Mouse (Mus musculus): ENCODE measurements around the gene Rps15a. TPM values are rescaled to one million over a fixed set of nuclear protein-coding genes. Genes with fewer than 3 reads are reported as not detected.

Gene Rps15a
- total RNA-seq, 1 experiment from 2014 or later, result 696 TPM

GRCm38 (mm10) chr7:118118426-118118825 is 2.4 kb upstream of the Rps15a start:
- no peak for ATAC-seq (replicated peaks in 1 of 2; ENCODE audit: insufficient read depth in 1 of 2, low FRiP score in 2 of 2, low TSS enrichment in 1 of 2, low read depth in 1 of 2, poor library complexity in 2 of 2, severe bottlenecking in 2 of 2)

DNA sequence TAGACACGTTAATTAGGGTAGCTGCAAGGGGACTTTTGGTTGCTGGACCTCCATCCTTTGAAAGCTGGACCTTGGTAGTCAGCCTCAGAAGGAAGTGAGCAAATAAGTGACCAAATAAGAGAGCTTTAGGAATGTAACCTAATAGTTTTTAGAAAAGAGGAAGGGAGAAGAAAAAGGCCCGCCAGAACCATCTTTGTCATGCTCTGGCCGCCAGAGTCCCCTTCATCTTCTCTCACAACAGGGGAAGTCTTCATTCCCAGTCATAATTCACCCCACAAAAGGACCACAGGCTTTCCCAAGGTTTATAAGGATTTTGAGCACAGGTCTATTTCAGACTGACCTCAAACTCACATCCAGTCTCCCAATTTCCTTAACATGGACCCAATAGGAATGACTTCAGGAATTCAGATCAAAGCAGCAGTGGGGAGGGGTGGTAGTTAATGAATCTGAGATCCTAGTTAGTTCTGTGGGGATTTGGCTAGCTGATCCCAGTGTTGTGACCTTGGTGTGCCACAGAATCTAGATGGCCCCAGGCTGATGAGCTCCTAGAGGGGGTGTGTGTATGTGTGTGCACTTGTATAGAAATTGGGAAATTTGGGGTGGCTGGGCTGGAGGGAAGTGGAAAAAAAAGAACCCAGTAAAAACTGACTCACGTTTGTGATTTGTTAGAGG is 1.7 kb upstream of the Rps15a start:
- ATAC-seq (replicated peaks in 1 of 2; ENCODE audit: insufficient read depth in 1 of 2, low FRiP score in 2 of 2, low TSS enrichment in 1 of 2, low read depth in 1 of 2, poor library complexity in 2 of 2, severe bottlenecking in 2 of 2), result no peak

DNA sequence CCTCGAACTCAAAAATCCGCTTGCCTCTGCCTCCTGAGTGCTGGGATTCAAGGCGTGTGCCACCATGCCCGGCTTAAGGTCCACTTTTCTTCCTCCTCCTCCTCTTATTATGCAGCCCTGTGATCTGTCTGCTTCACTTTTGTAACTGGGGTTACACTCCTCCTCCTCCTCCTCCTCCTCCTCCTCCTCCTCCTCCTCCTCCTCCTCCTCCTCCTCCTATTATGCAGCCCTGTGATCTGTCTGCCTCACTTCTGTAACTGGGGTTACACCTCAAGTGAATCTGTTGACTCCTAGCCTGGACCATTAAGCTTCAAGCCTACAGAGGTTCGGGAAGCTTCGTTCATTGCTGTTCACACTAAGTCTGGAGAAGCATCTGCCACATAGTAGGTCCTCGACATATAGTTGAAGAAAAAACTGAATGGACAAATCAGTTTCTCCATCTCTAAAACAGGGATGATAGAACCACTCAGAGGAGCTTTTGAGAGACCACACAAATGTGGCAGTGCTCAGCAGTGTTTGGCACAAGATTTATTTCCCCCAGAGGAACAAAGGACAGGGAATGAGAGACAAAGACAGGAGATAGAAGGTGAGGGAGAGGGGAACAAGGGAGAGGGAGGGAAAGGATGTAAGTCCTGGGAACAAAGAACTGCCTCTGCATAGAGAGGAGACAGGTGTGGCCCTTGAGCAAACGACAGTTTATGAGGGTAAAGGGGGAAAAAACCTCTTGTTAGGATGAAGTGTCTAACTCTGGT is 975 bp upstream of the Rps15a start:
- no peak for ATAC-seq (replicated peaks in 1 of 2; ENCODE audit: insufficient read depth in 1 of 2, low FRiP score in 2 of 2, low TSS enrichment in 1 of 2, low read depth in 1 of 2, poor library complexity in 2 of 2, severe bottlenecking in 2 of 2)

GRCm38 (mm10) chr7:118115533-118115876 is 483 bp downstream of the Rps15a start:
- ATAC-seq (replicated peaks in 1 of 2; ENCODE audit: insufficient read depth in 1 of 2, low FRiP score in 2 of 2, low TSS enrichment in 1 of 2, low read depth in 1 of 2, poor library complexity in 2 of 2, severe bottlenecking in 2 of 2), result peak; percentile 11 to 20; a peak in 3 of 4 replicates

GRCm38 (mm10) chr7:118113541-118114297 is 2.3 kb downstream of the Rps15a start:
- ATAC-seq (replicated peaks in 1 of 2; ENCODE audit: insufficient read depth in 1 of 2, low FRiP score in 2 of 2, low TSS enrichment in 1 of 2, low read depth in 1 of 2, poor library complexity in 2 of 2, severe bottlenecking in 2 of 2), result no peak

GRCm38 (mm10) chr7:118111128-118111527 is 4.9 kb downstream of the Rps15a start:
- ATAC-seq (replicated peaks in 1 of 2; ENCODE audit: insufficient read depth in 1 of 2, low FRiP score in 2 of 2, low TSS enrichment in 1 of 2, low read depth in 1 of 2, poor library complexity in 2 of 2, severe bottlenecking in 2 of 2), result no peak

- no peak for ATAC-seq (replicated peaks in 1 of 2; ENCODE audit: insufficient read depth in 1 of 2, low FRiP score in 2 of 2, low TSS enrichment in 1 of 2, low read depth in 1 of 2, poor library complexity in 2 of 2, severe bottlenecking in 2 of 2)
Observed at GRCm38 (mm10) chr7:118107671-118108070, 8.3 kb downstream of the Rps15a start.

DNA sequence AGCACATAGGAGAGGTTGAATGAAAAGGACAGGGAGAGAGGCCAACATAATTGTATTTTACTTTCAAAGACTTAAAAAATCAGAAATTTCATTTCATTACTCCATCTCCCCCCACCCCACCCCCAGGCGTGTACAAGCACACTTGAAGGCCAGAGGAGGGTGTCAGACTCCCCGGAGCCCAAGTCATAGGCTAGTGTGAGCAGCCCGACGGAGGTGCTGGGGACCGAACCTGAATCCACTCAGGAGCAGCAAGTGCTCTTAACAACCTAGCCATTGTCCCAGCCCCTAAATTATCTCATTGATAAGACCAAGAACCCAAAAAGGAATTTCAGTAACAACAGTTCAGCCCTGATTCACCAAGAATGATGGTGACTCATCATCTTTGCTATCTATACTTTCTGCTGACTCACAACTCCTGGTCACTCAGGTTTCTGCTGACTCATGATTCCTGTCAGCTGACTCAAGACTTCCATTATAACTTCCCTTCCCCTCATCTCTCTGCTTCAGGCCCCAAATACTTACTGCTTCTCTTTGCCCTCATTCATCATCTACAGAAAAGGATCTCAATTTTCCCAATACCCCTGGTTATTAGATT is 11.4 kb downstream of the Rps15a start:
- ATAC-seq (replicated peaks in 1 of 2; ENCODE audit: insufficient read depth in 1 of 2, low FRiP score in 2 of 2, low TSS enrichment in 1 of 2, low read depth in 1 of 2, poor library complexity in 2 of 2, severe bottlenecking in 2 of 2), result no peak

DNA sequence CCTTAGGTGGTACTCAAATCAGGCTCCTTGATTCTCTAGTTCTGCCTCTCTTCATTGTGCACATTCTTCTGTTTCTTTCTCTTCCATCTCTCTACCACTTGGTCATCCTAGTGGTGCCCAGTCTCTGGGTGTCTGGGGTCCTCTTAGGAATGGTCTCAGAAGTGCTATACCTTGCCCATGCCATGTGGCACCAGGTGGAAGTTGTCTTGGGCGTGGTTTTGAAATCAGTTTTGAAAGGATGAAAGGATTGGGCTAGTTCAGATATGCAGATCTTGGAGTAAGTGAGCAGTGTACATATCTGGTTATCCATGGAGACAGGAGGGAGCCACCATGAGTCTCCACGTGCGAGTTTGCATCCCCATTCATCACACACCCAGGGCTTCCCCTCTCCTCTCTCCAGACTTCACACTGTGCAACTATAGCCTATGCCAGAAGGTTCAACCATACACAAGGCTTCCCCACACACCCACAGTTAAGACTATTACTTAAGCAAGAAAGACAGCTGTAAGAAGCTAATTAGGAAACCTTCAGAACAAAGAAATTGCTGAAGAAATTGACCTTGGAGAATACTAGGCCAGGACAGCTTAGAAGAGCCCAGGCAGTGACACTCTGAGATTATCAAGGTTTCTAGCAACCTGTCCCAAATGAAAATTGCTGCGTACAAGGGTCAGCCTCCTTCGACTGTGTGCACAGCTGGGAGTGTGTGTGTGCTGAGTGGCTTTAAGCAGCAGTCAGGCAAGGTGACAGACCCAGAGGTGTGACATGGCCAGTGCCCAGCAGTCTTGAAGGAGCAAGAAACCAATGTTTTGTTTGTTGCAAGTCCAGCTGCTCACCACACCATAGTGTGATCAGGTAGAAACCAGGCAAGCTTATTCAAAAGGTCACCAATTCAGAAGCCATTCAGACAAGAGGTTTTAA is 12.3 kb downstream of the Rps15a start:
- ATAC-seq (replicated peaks in 1 of 2; ENCODE audit: insufficient read depth in 1 of 2, low FRiP score in 2 of 2, low TSS enrichment in 1 of 2, low read depth in 1 of 2, poor library complexity in 2 of 2, severe bottlenecking in 2 of 2), result no peak

- no peak for ATAC-seq (replicated peaks in 1 of 2; ENCODE audit: insufficient read depth in 1 of 2, low FRiP score in 2 of 2, low TSS enrichment in 1 of 2, low read depth in 1 of 2, poor library complexity in 2 of 2, severe bottlenecking in 2 of 2)
Observed at GRCm38 (mm10) chr7:118102678-118103461, 13.1 kb downstream of the Rps15a start.

- peak; percentile 53 to 60; a peak in 1 of 4 replicates for ATAC-seq (replicated peaks in 1 of 2; ENCODE audit: insufficient read depth in 1 of 2, low FRiP score in 2 of 2, low TSS enrichment in 1 of 2, low read depth in 1 of 2, poor library complexity in 2 of 2, severe bottlenecking in 2 of 2)
Observed at GRCm38 (mm10) chr7:118102231-118102630, 13.8 kb downstream of the Rps15a start.

GRCm38 (mm10) chr7:118097615-118098014 is 18.4 kb downstream of the Rps15a start:
- no peak for ATAC-seq (replicated peaks in 1 of 2; ENCODE audit: insufficient read depth in 1 of 2, low FRiP score in 2 of 2, low TSS enrichment in 1 of 2, low read depth in 1 of 2, poor library complexity in 2 of 2, severe bottlenecking in 2 of 2)

GRCm38 (mm10) chr7:118079987-118080386 is 36.0 kb downstream of the Rps15a start:
- ATAC-seq (replicated peaks in 1 of 2; ENCODE audit: insufficient read depth in 1 of 2, low FRiP score in 2 of 2, low TSS enrichment in 1 of 2, low read depth in 1 of 2, poor library complexity in 2 of 2, severe bottlenecking in 2 of 2), result no peak

- ATAC-seq (replicated peaks in 1 of 2; ENCODE audit: insufficient read depth in 1 of 2, low FRiP score in 2 of 2, low TSS enrichment in 1 of 2, low read depth in 1 of 2, poor library complexity in 2 of 2, severe bottlenecking in 2 of 2), result no peak
Observed at GRCm38 (mm10) chr7:118079097-118079496, 36.9 kb downstream of the Rps15a start.

- ATAC-seq (replicated peaks in 1 of 2; ENCODE audit: insufficient read depth in 1 of 2, low FRiP score in 2 of 2, low TSS enrichment in 1 of 2, low read depth in 1 of 2, poor library complexity in 2 of 2, severe bottlenecking in 2 of 2), result no peak
Observed at GRCm38 (mm10) chr7:118067261-118067660, 48.7 kb downstream of the Rps15a start.

DNA sequence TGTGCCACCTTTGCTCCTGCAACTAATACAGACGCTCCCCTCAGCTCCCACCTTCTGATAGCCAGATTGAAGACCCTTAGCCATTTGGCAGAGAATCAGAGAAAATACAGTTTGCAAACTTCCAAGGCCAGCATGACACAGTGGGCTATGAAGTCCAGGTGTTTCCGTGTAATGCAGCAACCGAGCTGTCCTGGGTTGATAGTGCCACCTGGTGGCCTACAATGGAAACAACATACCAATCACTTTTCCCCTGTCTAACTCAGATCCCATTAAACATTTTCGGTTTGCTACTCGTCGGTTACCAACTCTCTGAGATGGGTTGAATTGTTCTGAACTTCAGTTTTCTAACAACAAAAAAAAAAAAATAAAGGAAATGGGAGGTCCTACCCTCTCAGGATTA is 59.7 kb downstream of the Rps15a start:
- ATAC-seq (replicated peaks in 1 of 2; ENCODE audit: insufficient read depth in 1 of 2, low FRiP score in 2 of 2, low TSS enrichment in 1 of 2, low read depth in 1 of 2, poor library complexity in 2 of 2, severe bottlenecking in 2 of 2), result no peak

Measured in hematopoietic stem cell, adult 5-6 weeks (primary cell).